Mouse (Mus musculus) C2C12 (cell line): Measurements from ENCODE around the gene Mical2. TPM values are rescaled to one million over a fixed set of nuclear protein-coding genes. Genes with fewer than 3 reads are reported as not detected.

Source experiments
- H3K27me3 ChIP-seq: one replicate; pipeline ENCODE4 v1.6.1; 2011; ENCODE audit not compliant: control insufficient read depth, insufficient read depth, insufficient read length
- H3K36me3 ChIP-seq: one replicate; pipeline ENCODE4 v1.6.1; 2011; ENCODE audit not compliant: control insufficient read depth, insufficient read depth
- H3K4me3 ChIP-seq: one replicate; pipeline ENCODE4 v1.5.1; 2011; ENCODE audit warnings: mild to moderate bottlenecking, control low read depth; ENCODE audit not compliant: poor library complexity, insufficient read depth, severe bottlenecking
- H3K79me2 ChIP-seq: one replicate; pipeline ENCODE4 v1.6.1; 2011; ENCODE audit not compliant: control insufficient read depth, insufficient read depth
- H3K79me3 ChIP-seq: one replicate; pipeline ENCODE4 v1.6.1; 2011; ENCODE audit warnings: low read depth, control low read depth
- H3ac ChIP-seq: one replicate; pipeline ENCODE3; 2011; ENCODE audit warnings: low read depth; ENCODE audit not compliant: control insufficient read depth, insufficient read length
- CEBPB ChIP-seq: IDR thresholded peaks from one replicate; pipeline ENCODE4 v1.6.1; 2011; ENCODE audit warnings: low read depth, mild to moderate bottlenecking, control low read depth, moderate library complexity
- CTCF ChIP-seq: IDR thresholded peaks from one replicate; pipeline ENCODE4 v1.5.1; 2011; ENCODE audit not compliant: control insufficient read depth, insufficient read depth, insufficient read length
- FOSL1 ChIP-seq: IDR thresholded peaks from one replicate; pipeline ENCODE4 v1.8.0; 2011; ENCODE audit warnings: mild to moderate bottlenecking, low read length; ENCODE audit not compliant: poor library complexity, insufficient read depth, severe bottlenecking
- MAX ChIP-seq: IDR thresholded peaks from one replicate; pipeline ENCODE4 v1.6.1; 2011; ENCODE audit warnings: mild to moderate bottlenecking, control low read depth
- MYOD1 ChIP-seq: IDR thresholded peaks from one replicate; pipeline ENCODE4 v1.6.1; 2011; ENCODE audit warnings: low read depth; ENCODE audit not compliant: control insufficient read depth, insufficient read length
- MYOG ChIP-seq: IDR thresholded peaks from one replicate; pipeline ENCODE4 v1.6.1; 2011; ENCODE audit not compliant: control insufficient read depth, insufficient read length; ENCODE audit errors: extremely low read depth
- USF1 ChIP-seq: IDR thresholded peaks from one replicate; pipeline ENCODE4 v1.6.1; 2011; ENCODE audit warnings: low read depth, mild to moderate bottlenecking, control low read depth, moderate library complexity
- polyA plus RNA-seq: library from polyadenylated mRNA; unstranded; fragments of >200 nt; fragmentation: generic; extraction: Trizol; gene quantifications from one replicate; pipeline ENCODE4 v1.2.1, GENCODE M21; 2012; ENCODE audit warnings: missing spikeins

Gene Mical2
- polyA plus RNA-seq, 1 experiment = 76.9 TPM

DNA sequence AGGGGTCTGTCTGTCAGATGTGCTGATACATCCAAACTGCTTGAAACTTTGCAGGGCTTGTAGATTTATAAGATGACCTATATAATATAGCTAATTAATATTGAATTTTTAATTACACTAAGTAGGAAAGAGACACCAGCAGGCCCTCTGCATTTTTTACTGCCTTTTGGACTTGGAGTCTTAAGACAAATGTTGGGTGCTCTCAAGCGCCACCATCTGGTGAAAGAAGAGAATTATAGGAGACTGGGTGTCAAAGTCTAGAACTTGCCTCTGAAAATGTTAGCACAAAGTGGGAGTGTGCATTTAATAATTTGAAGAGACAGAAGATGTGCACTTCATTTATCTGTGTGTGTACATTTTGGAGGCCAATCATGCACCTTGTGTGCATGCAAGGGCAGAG is 103.3 kb downstream of the Mical2 start:
- Histone ChIP-seq H3ac (no peak overlapping the region), H3K4me3 (no peak overlapping the region), H3K36me3 (peaks cover 77% of the 10 kb centered on the region), H3K79me2 (no peaks in the 10 kb centered on the region), H3K79me3 (no peaks in the 10 kb centered on the region), H3K27me3 (no peaks in the 10 kb centered on the region)
- TF ChIP-seq MYOD1 (no peak), CTCF (no peak), MAX (no peak), MYOG (no peak), FOSL1 (no peak), CEBPB (no peak), USF1 (no peak)

DNA sequence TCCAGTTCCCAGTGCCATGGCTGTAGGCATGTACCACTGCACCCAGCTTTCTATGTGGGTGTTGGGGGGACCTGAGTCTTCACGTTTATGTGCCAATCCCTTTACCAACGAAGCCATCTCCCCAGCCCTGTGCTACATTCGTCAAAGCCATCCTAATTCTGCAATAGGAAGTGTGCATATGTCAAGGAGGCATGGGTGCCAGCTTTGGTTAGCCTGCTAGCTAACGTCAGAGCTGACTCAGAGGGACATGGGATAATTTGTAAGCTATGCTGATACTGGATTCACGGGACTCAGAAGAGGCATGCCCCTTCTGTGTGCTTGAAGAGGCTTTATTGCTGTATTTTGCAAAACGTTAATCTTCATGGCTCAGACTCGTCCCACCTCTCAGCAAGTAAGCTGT is 103.8 kb downstream of the Mical2 start:
- TF ChIP-seq FOSL1 (no peak), MYOG (no peak), USF1 (no peak), MYOD1 (no peak), MAX (no peak), CEBPB (no peak), CTCF (no peak)
- H3K79me3 ChIP-seq = no peaks in the 10 kb centered on the region
- H3K36me3 ChIP-seq = peaks cover 77% of the 10 kb centered on the region
- H3K27me3 ChIP-seq = no peaks in the 10 kb centered on the region
- no peaks in the 10 kb centered on the region for H3K79me2 ChIP-seq
- H3K4me3 ChIP-seq = no peak overlapping the region
- no peak overlapping the region for H3ac ChIP-seq

DNA sequence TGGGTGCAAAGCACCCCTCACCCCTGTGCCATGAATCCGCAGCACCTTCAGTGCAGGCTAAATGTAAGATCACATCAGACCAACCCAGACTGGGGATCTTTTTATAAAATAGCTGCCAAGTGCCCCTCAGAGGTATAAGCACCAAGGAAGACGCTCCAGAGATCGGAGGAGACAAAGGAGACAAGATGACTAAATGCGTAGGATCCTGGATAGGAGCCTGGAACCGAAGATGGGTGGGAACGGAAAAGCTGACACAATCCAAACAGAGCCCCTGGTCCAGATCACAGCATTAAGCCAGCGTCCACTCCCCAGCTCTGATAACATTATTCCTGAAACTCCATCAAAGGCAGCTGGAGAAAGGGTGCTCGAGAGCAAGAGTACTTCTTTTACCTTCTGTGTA is 105.3 kb downstream of the Mical2 start:
- Histone ChIP-seq H3K79me3 (no peaks in the 10 kb centered on the region), H3K36me3 (peaks cover 74% of the 10 kb centered on the region), H3K79me2 (no peaks in the 10 kb centered on the region), H3K4me3 (no peak overlapping the region), H3ac (no peak overlapping the region), H3K27me3 (no peaks in the 10 kb centered on the region)
- TF ChIP-seq MYOD1 (no peak), USF1 (no peak), MYOG (no peak), CEBPB (no peak), MAX (no peak), CTCF (no peak), FOSL1 (no peak)

DNA sequence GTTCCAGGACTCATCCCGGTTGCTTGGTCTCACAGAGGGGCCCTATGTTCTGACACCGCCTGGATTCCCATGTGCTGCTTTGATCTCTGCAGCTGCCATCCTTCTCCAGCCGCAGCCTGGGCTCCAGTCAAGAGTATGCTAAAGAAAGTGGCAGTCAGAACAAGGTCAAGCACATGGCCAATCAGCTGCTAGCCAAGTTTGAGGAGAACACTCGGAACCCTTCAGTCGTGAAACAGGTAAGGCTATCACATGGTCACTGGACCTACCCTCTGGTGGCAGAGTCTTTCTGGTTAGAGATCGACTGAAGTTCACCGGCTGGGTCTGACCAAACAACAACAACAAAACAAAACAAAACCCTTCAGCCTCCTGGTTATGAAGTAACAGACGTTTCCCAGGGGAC is 106.1 kb downstream of the Mical2 start:
- H3K79me3 ChIP-seq = no peaks in the 10 kb centered on the region
- peaks cover 69% of the 10 kb centered on the region for H3K36me3 ChIP-seq
- H3K4me3 ChIP-seq = no peak overlapping the region
- TF ChIP-seq CTCF = no peak
- TF ChIP-seq USF1 = no peak
- no peak for TF ChIP-seq MAX
- no peak for TF ChIP-seq CEBPB
- no peak for TF ChIP-seq FOSL1
- no peak for TF ChIP-seq MYOG
- no peak for TF ChIP-seq MYOD1
- H3K79me2 ChIP-seq = no peaks in the 10 kb centered on the region
- H3K27me3 ChIP-seq = no peaks in the 10 kb centered on the region
- H3ac ChIP-seq = no peak overlapping the region

DNA sequence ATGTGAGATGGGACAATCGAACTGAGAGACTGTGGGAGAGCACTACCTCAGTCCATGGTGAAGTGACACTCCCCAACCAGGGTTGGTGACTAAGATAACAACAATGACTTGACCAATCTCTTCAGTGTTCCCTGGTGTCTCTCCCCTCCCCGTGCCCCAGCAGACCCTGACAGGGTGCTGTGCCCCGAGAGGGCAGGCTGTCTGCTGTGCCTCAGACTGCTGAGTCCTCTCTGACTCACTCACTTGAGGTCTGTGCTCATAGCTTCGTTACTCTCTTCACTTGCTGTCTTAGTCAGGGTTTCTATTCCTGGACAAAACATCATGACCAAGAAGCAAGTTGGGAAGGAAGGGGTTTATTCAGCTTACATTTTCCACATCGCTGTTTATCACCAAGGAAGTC is 106.8 kb downstream of the Mical2 start:
- H3K36me3 ChIP-seq = peaks cover 68% of the 10 kb centered on the region
- H3K4me3 ChIP-seq = no peak overlapping the region
- no peaks in the 10 kb centered on the region for H3K27me3 ChIP-seq
- no peaks in the 10 kb centered on the region for H3K79me3 ChIP-seq
- H3ac ChIP-seq = no peak overlapping the region
- no peak for TF ChIP-seq FOSL1
- no peak for TF ChIP-seq MYOG
- peak; percentile 37 for TF ChIP-seq MYOD1
- TF ChIP-seq MAX = peak; percentile 42
- no peaks in the 10 kb centered on the region for H3K79me2 ChIP-seq

DNA sequence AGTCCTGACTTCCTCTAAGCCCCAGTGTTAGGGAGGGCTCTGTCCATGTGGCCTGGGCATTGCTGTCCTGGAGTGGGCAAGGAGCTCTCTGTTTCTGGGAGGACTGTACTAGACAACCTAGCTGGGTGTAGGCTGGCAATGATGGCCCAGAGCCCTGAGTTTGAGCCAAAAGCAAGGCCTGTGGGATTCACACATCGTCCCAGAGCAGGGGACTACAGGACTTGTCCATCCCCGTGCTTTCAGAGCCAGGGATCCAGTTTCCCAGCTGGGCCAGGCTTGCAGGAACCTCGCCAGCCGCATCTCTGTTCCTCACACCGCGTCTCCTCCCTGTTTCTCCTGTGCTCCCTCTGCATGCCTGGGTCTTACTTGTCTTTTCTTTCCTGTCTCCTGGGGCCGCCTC is 107.7 kb downstream of the Mical2 start:
- Histone ChIP-seq H3K4me3 (no peak overlapping the region), H3K27me3 (no peaks in the 10 kb centered on the region), H3K36me3 (peaks cover 59% of the 10 kb centered on the region), H3K79me2 (no peaks in the 10 kb centered on the region), H3K79me3 (no peaks in the 10 kb centered on the region), H3ac (no peak overlapping the region)
- TF ChIP-seq MYOD1 = no peak
- TF ChIP-seq MYOG = no peak
- TF ChIP-seq MAX = no peak
- no peak for TF ChIP-seq USF1
- TF ChIP-seq CEBPB = no peak
- TF ChIP-seq FOSL1 = no peak
- no peak for TF ChIP-seq CTCF
